Mouse (Mus musculus): ENCODE measurements around the gene Mfsd4b1. TPM values are rescaled to one million over a fixed set of nuclear protein-coding genes. Genes with fewer than 3 reads are reported as not detected.
"Not testable (repeated sequence)": the region's sequence is repeated elsewhere in the genome, so short reads cannot be mapped to it uniquely, and the experiment has no call there.

Gene Mfsd4b1
- total RNA-seq, 2 experiments from 2014 or later: 0.67 to 1.2 TPM

- no peak for DNase-seq
These were observed 7.8 kb upstream of the Mfsd4b1 start for GRCm38 (mm10) chr10:40032897-40033296.

GRCm38 (mm10) chr10:40030716-40031115, 5.6 kb upstream of the Mfsd4b1 start:
- DNase-seq: no peak

- no peak for DNase-seq
These were observed 4.5 kb upstream of the Mfsd4b1 start for GRCm38 (mm10) chr10:40029610-40030009.

- DNase-seq: no peak
These were observed 3.0 kb upstream of the Mfsd4b1 start for GRCm38 (mm10) chr10:40028091-40028490.

GRCm38 (mm10) chr10:40026546-40026945, 1.5 kb upstream of the Mfsd4b1 start:
- DNase-seq: no peak

GRCm38 (mm10) chr10:40025560-40025959, 492 bp upstream of the Mfsd4b1 start:
- DNase-seq: no peak

GRCm38 (mm10) chr10:40020401-40020800, 4.7 kb downstream of the Mfsd4b1 start:
- DNase-seq: no peak

- DNase-seq: no peak
These were observed 5.6 kb downstream of the Mfsd4b1 start for GRCm38 (mm10) chr10:40019492-40019891.

- no peak for DNase-seq
These were observed 6.7 kb downstream of the Mfsd4b1 start for GRCm38 (mm10) chr10:40018261-40018860.

GRCm38 (mm10) chr10:40009591-40009990, 15.5 kb downstream of the Mfsd4b1 start:
- DNase-seq: no peak

- not testable (repeated sequence) for DNase-seq
These were observed 16.2 kb downstream of the Mfsd4b1 start for GRCm38 (mm10) chr10:40008847-40009246.

- no peak for DNase-seq
These were observed 17.1 kb downstream of the Mfsd4b1 start for GRCm38 (mm10) chr10:40007953-40008352.

- no peak for DNase-seq
These were observed 18.1 kb downstream of the Mfsd4b1 start for GRCm38 (mm10) chr10:40006963-40007362.

- no peak for DNase-seq
These were observed 24.3 kb downstream of the Mfsd4b1 start for GRCm38 (mm10) chr10:40000746-40001145.

- DNase-seq: no peak
These were observed 33.9 kb downstream of the Mfsd4b1 start for GRCm38 (mm10) chr10:39991155-39991554.

- DNase-seq: no peak
These were observed 38.6 kb downstream of the Mfsd4b1 start, which contains the start of gene Mfsd4b5 for GRCm38 (mm10) chr10:39986466-39986865. Mfsd4b5 (minus strand) TSS chr10:39986646.

GRCm38 (mm10) chr10:39982604-39983003, 42.5 kb downstream of the Mfsd4b1 start:
- no peak for DNase-seq

- DNase-seq: no peak
These were observed 46.8 kb downstream of the Mfsd4b1 start for GRCm38 (mm10) chr10:39978231-39978630.

- no peak for DNase-seq
These were observed 47.7 kb downstream of the Mfsd4b1 start for GRCm38 (mm10) chr10:39977346-39977745.

- no peak for DNase-seq
These were observed 49.3 kb downstream of the Mfsd4b1 start for GRCm38 (mm10) chr10:39975771-39976170.

GRCm38 (mm10) chr10:39974982-39975381, 50.1 kb downstream of the Mfsd4b1 start:
- DNase-seq: no peak

GRCm38 (mm10) chr10:39967512-39967911, 57.6 kb downstream of the Mfsd4b1 start:
- DNase-seq: no peak

GRCm38 (mm10) chr10:39961906-39962305, 63.2 kb downstream of the Mfsd4b1 start:
- no peak for DNase-seq

- no peak for DNase-seq
These were observed 64.6 kb downstream of the Mfsd4b1 start for GRCm38 (mm10) chr10:39960441-39960822.
